Mouse (Mus musculus) telencephalon, adult 2 months (tissue): ENCODE data around the gene Olfr97.
A peak's percentile ranks its signal among the peaks of the same experiment; 100 is the strongest.
"Not testable (repeated sequence)": the region's sequence is repeated elsewhere in the genome, so short reads cannot be mapped to it uniquely, and the experiment has no call there.

Experiments
- DNase-seq: peaks from one replicate; pipeline ENCODE4 v3.0.0-alpha.2; 2011; ENCODE audit warnings: low read depth, low spot score

Gene Olfr97

DNA sequence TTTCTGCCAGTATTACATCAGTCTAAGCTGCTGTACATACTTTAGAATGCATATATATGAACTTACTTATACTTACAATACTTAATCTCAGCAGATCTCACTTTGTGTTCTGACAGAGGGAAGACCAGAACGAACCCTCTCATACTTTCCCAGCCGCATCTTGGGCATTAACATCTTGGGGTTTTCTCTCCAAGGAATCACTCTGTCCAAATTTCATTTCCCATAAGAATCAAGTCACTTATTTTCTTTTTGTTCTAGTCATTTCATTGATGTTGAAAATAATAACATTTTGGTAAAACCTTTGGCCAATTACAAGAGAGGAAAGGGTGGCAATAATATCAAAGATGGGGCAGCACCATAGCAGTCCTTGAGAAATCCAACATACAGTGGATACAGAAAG, at the start of gene Olfr97:
TSS of gene Olfr97 (minus strand) at position 101 of the 400 bp plus-strand sequence.
- DNase-seq = not testable (repeated sequence)

DNA sequence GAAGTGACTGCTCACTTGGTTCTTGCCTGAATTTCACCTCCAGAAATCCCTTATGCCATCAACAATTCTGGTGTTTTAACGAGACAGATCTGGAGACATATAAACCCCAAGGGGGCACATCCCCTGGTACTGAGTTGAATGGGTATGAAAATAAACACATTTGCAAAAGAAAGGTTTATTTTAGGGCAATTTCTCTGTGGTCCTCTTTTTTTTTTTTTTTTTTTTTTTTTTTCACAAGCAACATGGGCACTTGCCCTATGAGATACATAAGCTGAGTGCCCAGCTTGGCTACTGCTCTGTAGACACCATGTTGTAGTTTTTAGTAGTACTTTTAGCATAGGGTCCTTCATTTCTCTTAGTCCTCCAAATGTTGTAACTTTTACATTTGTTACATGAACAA, 46.2 kb upstream of the Olfr97 start, which contains the start of gene Olfr99:
TSS of gene Olfr99 (minus strand) at position 101 of the 400 bp plus-strand sequence.
- DNase-seq = no peak

DNA sequence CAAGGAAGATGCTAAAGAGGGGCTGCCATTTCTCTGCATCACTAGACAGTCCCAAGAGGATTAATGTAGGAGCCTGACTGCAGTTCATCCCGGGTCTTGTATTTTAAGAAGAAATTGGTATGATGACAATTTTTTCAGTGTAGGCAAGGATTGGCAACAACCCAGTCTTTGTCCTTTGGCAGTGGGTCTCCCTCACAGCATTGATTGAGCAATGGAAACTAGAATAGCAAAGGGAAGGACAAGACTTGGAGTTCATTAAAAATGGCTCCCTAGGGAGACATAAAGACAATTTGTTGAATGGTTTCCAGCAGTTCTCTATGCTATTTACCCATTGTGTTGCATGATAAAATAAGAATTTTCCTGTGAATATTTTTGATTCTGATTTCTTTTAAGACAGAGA, 43.2 kb upstream of the Olfr97 start:
- no peak for DNase-seq

DNA sequence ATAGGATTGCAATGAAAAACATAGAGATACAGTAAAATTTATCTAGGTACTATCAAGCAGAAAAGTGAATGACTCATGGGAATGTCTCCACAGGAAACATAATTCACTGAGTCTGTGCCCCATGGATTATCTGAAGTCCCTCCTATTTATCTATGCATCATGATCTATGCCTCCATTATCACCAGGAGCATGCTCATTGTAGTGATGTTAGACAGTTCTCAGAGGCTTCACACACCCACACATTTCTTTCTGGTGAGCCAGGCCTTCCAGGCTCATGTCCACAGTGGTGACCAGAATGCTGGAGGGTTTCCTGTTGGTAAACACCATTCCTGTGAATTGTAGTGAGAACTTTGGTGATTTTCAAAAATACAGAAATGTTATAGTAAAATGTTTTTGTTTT, 39.4 kb upstream of the Olfr97 start:
- no peak for DNase-seq

DNA sequence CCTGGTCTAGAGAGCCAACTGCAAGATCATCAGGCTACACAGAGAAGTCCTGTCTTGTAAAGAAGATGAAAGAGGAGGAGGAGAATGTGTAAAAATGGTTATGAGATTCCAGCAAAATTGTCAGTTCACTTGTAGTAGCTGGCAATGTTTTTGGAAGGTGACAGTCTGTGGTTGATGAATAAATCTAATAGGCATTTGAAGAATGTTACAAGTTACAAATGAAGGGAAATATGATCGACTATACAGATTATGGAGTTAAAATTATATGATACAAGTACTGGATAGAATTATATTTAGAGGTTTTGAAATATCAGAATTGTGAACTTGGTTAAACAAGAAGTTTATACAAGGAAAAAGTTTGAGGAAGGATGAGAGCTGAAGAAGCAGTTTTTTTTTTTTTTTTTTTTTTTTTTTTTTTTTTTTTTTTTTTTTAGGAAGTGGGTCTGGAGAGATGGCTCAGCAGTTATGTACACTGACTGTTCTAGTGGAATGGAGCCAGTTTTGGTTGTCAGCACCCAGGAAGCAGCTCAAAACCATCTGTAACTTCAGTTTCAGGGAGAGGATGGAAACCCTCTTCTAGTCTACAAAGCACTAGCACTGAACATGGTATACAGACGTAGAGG, 38.6 kb upstream of the Olfr97 start:
- DNase-seq = no peak

DNA sequence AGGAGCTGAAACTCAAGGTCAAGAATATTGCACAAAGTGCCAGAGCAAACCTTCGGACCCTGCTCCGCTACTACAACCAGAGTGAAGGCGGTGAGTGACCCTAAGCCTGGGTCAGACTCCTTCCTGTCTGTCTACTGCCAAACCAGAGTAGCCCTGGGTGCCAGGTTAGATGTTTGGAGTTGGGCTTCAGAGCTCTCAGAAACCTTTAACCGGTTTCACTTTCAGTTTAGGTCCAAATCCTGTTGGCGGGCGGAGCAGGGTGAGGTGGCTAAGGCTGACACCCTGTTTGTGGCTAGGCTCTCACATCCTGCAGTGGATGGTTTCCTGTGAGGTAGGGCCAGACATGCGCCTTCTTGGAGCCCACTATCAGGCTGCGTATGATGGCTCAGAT, 33.6 kb upstream of the Olfr97 start:
- DNase-seq = no peak

DNA sequence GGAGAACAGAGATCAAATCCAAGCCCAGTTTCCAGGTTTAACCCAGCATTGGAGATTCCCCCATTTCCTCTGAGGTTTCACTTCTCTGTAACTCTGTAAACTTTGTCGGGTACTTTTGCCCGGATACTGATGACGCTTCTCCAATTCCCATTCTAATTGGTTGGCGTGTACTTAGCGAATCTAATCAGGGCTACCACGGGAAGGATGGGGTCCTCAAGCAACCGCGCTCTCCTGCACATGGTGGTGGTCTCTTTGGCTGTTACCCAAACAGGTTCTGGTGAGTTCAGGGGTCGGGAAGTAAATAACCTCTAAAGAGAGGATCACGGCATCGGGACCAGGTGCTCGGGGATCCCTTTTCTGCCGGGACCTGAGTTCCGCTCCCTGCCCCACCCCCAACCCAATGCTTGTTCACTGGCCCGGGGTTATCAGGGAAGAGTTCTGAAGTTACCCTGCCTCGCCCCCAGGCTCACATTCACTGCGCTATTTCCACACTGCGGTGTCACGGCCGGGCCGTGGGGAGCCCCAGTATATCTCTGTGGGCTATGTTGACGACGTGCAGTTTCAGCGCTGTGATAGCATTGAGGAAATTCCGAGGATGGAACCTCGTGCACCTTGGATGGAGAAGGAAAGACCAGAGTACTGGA, 33.0 kb upstream of the Olfr97 start, which contains the start of gene H2-M3:
TSS of gene H2-M3 (plus strand) at position 163 of the 644 bp plus-strand sequence.
- peak; percentile 73 for DNase-seq

DNA sequence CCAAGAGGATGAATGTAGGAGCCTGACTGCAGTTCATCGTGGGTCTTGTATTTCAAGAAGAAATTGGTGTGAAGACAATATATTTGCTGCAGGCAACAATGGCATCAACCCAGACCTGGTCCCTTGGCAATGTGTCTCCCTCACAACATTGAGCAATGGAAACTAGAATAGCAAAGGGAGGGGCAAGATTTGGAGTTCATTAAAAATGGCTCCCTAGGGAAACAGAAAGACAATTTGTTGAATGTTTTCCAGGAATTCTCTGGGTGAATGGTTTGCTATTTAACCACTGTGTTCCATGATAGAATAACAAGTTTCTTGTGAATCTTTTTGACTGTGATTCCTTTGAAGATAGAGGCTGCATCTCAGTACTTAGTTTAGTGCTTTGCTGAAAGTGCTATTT, 26.5 kb upstream of the Olfr97 start, which contains the start of gene Olfr98:
TSS of gene Olfr98 (minus strand) at position 124 of the 400 bp plus-strand sequence.
- no peak for DNase-seq

DNA sequence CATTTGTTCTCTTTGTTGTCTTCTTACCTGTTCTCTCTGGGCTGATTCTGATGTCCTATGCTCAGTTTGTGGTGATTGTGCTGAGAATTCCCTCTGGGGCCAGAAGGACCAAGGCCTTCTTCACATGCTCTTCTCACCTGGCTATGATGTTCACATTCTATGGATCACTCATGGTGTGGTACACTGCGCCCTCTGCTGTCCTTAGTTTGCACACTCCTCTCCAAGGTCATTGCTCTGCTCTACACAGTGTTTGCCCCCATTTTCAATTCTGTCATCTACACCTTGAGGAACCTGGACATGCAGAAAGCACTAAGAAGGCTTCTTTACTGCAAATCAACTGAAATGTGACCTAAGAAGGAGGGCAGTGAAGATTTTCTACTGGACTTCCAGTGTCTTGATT, 13.4 kb upstream of the Olfr97 start:
- no peak for DNase-seq

DNA sequence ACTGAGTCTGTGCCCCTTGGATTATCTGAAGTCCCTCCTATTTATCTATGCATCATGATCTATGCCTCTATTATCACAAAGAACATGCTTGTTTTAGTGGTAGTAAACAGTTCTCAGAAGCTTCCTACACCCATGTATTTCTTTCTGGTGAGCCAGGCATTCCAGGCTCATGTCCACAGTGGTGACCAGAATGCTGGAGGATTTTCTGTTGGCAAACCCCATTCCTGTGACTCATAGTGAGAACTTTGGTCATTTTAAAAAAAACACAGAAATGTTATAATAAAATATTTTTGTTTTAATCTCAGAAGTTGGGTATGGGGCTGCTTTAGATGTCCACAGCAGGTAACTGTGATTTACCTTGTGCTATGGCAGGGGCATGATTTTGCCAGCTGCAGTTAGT, 12.3 kb upstream of the Olfr97 start:
- no peak for DNase-seq

DNA sequence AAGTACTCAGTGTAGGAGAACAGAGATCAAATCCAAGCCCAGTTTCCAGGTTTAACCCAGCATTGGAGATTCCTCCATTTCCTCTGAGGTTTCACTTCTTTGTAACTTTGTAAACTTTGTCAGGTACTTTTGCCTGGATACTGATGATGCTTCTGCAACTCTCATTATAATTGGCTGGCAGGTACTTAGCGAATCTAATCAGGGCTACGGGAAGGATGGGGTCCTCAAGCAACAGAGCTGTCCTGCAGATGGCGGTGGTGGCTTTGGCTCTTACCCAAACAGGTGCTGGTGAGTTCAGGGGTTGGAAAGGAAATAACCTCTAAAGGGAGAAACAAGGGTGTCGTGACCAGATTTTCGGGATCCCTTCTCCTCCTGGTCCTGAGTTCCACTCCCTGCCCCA, 9.6 kb upstream of the Olfr97 start:
- peak; percentile 16 for DNase-seq

DNA sequence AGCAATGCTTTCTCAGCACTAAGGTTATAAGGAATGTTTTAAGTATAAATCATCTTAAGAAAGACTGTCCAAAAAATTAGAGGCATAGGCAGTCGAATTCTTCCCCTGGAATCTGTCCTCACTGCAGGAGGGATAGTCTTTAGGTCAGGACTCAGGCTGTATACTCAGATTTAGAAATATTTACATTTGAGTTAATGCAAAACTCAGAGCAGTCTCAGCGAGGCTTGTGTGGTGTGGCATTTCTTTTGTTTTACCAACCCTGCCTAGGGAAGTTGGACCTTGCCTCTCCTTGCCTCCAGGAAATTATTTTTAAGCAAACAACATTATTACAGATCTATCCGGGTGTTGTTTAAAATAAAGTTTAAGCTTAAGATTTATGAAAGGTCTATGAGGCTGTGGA, 5.1 kb upstream of the Olfr97 start:
- no peak for DNase-seq

DNA sequence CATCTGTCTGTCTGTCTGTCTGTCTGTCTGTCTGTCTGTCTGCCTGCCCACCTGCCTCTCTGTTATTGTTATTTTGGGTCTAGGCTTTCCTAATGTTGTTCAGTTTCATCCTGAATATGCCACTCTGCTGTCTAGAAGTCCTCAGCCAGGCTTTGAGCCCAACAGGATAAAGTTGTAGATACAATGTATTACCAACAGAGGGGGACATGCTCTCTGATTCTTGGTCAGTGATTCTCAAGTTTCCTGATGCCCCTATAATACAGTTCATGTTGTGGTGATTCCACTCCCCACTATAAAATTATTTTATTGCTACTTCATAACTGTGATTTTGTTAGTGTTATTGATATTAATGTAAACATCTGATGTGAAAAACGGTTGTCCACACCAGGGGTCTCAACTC, 15.3 kb downstream of the Olfr97 start:
- DNase-seq = no peak

DNA sequence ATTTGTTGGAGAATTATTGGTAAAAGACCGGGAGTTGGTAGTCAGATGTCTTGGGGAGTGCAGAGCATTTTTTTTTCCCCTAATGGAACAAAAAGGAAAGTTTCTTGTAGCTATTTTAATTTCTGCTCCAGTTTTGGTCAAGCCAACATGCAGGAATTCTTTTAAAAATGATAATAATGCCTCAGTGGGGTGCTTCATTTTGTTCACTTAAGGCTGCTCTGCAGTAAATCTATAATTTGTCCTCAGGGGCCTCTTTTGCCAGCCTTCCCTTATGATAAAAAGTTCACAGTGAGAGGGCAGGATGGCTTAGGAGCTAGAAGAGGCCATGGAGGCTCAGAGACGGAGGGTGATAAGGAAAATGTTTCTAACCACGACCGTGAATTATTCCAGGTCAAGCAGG, 17.3 kb downstream of the Olfr97 start, which contains the start of gene Olfr96:
TSS of gene Olfr96 (plus strand) at position 301 of the 400 bp plus-strand sequence.
- DNase-seq = no peak

DNA sequence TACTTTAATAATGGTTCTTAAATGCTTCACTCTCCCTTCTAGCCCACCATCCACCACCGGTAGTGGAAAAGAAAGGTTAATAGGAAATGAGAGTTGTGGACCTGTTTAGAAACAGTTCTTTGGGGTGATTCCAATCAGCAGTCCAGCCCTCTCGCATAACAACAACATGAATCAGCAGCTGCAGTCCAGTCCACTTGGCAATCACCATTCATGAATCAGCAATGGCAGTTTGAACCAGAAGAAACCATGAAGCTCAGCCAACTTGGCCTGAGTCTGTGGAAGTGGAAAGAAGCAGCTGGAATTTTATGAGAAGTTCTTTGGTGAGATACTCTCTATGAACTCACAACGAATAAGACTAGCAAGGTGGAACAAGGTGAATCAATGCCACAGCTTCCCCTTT, 18.6 kb downstream of the Olfr97 start:
- DNase-seq = no peak

DNA sequence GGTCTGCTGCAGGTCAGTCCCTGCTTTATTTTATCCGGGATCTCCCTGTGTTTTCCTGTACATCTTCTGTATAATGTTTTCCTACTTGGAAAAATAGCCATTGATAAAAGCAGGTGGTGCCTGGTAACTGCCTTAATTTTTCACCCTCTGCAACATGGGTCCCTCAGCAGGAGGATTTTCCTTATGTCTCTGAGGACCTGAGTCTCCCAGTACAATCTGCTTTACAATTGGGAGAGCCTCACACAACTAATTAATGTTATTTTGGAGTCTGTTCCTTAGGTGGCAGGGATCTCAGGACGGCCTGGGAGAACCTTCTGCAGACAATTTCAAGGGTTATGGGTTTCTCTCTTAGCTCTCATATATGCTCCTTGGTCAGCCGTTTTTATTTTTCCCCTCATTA, 24.1 kb downstream of the Olfr97 start, which contains the start of gene Olfr95:
TSS of gene Olfr95 (minus strand) at position 101 of the 400 bp plus-strand sequence.
- no peak for DNase-seq

DNA sequence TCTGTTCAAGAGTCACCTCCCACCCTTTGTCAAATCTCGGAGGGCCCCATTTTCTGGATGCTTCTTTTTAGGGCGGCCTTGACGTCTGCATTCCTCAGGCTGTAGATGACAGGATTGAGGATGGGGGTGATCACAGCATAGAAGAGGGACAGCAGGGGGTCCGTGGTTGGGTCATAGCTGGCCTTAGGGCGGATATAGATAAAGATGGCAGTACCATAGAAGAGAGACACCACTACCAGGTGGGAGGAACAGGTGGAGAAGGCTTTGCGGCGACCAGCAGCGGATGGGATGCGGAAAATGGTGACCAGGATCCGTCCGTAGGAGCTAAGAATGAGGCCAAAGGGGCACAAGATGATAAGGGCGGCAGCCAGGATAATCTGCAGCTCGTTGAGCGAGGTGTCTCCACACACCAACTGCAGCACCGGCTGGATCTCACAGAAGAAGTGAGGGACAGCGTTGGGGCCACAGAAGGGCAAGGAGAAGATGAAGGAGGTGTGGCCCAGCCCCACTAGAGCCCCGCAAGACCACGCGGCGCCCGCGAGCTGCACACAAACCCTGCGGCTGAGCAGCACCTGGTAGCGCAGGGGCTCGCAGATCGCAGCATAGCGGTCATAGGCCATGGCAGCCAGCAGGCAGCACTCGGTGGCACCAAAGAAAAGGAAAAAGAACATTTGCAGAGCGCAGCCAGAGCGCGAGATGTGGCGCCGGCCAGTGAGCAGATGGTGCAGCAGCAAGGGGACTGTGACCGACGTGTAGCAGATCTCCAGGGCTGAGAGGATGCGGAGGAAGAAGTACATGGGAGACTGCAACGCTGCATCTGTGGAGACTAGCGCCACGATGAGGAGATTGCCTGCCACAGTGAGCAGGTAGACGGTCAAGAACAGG, 26.0 kb downstream of the Olfr97 start:
- peak; percentile 5 for DNase-seq

DNA sequence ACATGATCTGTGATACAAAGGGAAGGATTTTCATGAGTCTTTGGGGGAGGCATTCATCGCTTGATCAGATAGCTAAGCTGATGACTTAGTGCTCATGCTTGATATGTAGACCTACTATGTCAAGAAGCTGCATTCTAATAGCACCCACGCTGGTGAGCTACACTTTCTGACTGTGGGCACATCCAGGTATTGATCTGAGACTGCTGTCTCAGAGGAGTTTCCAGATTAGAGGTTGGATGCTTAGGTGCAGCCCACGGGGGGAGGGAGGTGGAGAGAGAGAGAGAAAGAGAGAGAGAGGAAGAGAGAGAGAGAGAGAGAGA, 33.3 kb downstream of the Olfr97 start:
- DNase-seq = no peak

DNA sequence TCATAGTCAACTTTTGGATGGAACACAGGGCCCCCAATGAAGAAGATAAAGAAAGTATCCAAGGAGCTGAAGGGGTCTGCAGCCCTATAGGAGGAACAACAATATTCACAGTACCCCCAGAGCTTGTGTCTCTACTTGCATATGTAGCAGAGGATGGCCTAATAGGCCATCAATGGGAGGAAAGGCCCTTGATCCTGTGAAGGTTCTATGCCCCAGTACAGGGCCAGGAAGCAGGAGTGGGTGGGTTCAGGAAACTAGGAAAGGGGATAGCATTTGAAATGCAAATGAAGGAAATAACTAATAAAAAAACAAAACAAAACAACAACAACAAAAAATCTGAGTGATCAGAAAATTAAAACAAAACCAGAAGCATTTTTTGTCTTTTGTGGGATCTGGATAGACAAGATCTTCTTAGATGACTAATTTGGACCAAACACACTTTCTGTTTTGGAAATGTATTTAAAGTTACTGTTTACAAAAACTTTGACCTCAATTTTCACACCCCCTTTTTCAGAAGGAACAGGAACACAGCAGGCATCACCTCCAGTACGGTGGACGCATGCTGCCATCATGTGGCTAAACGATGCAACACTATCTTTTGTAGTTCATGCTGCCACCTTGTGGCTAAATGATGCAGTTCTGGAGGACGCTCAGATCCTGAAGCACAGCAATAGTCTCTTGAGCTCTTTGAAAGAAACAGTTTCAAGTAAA, 33.8 kb downstream of the Olfr97 start:
- peak; percentile 65 for DNase-seq

DNA sequence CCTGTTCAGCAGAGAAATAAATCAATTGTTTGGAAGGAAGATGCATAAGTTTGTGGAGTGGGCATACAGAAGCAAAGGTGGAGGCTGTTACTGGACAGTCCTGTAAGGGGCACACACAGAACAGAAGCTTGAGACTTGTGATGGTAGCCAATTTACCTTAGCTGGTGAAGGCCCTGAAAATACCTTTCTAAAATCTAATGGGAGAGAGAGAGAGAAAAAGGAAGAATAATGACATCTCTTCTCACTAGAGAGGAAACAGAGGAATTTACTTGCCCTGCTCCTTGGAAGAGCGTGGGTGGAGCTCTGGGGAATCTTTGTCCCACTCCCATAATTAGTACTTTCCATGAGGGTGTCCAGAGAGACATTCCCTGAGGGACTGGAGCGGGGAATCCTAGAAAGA, 36.2 kb downstream of the Olfr97 start, which contains the start of gene Olfr94:
TSS of gene Olfr94 (minus strand) at position 101 of the 400 bp plus-strand sequence.
- no peak for DNase-seq
